Mouse (Mus musculus): Measurements from ENCODE around the gene BC025446. TPM values are rescaled to one million over a fixed set of nuclear protein-coding genes. Genes with fewer than 3 reads are reported as not detected.

Gene BC025446
- polyA plus RNA-seq, 1 experiment from 2014 or later: not detected

GRCm38 (mm10) chr15:75271426-75271825, 55.2 kb downstream of the BC025446 start:
- WGBS: 43% methylated on average over 1 of the region's 1 CpGs
- no peak for ATAC-seq (replicated peaks; ENCODE audit: extremely low read depth, insufficient read depth, low FRiP score)
- no peaks in the 10 kb centered on the region for H3K27me3 ChIP-seq (ENCODE audit: control insufficient read depth, insufficient read depth, low read length)

GRCm38 (mm10) chr15:75271891-75272290, 55.7 kb downstream of the BC025446 start:
- H3K9ac ChIP-seq (ENCODE audit: low read length): no peak overlapping the region
- H3K4me1 ChIP-seq (ENCODE audit: control insufficient read depth, insufficient read depth, low read length): no peaks in the 10 kb centered on the region
- H3K4me2 ChIP-seq (ENCODE audit: low read depth, low read length): no peak overlapping the region
- WGBS: 46% methylated on average over 3 of the region's 3 CpGs
- no peaks in the 10 kb centered on the region for H3K9me3 ChIP-seq (replicated peaks; ENCODE audit: control insufficient read depth, low read length)
- no peaks in the 10 kb centered on the region for H3K27me3 ChIP-seq (ENCODE audit: control insufficient read depth, insufficient read depth, low read length)
- H3K4me3 ChIP-seq (ENCODE audit: low read length): no peak overlapping the region
- H3K36me3 ChIP-seq (ENCODE audit: control insufficient read depth, insufficient read depth): no peaks in the 10 kb centered on the region
- H3K27ac ChIP-seq (ENCODE audit: low read length): no peak overlapping the region
- ATAC-seq (replicated peaks; ENCODE audit: extremely low read depth, insufficient read depth, low FRiP score): no peak

More at GRCm38 (mm10) chr15:75271426-75271825, 55.2 kb downstream of the BC025446 start:
- H3K4me3 ChIP-seq (ENCODE audit: low read length): no peak overlapping the region
- H3K4me2 ChIP-seq (ENCODE audit: low read depth, low read length): no peak overlapping the region
- no peaks in the 10 kb centered on the region for H3K9me3 ChIP-seq (replicated peaks; ENCODE audit: control insufficient read depth, low read length)
- no peaks in the 10 kb centered on the region for H3K36me3 ChIP-seq (ENCODE audit: control insufficient read depth, insufficient read depth)
- H3K27ac ChIP-seq (ENCODE audit: low read length): no peak overlapping the region
- H3K4me1 ChIP-seq (ENCODE audit: control insufficient read depth, insufficient read depth, low read length): no peaks in the 10 kb centered on the region
- H3K9ac ChIP-seq (ENCODE audit: low read length): no peak overlapping the region

Other genes starting within 250 kb of the BC025446 start
- 0.20 TPM in 1 of 2 replicates, not detected in the other for gene Ly6i, start 232.9 kb upstream of the BC025446 start, polyA plus RNA-seq (2015; fragmentation: Nextera tagmentation; extraction: Ambion mirVana)
- 8.1 and 11.4 TPM in 2 replicates for gene Ly6a, start 218.3 kb upstream of the BC025446 start, polyA plus RNA-seq (2015; fragmentation: Nextera tagmentation; extraction: Ambion mirVana)
- gene Ly6c1, start 167.5 kb upstream of the BC025446 start, polyA plus RNA-seq (2015; fragmentation: Nextera tagmentation; extraction: Ambion mirVana): 16.7 and 18.5 TPM in 2 replicates
- gene Ly6c2, start 104.4 kb upstream of the BC025446 start, polyA plus RNA-seq (2015; fragmentation: Nextera tagmentation; extraction: Ambion mirVana): 1.8 and 2.9 TPM in 2 replicates
- gene Ly6g, start 61.1 kb upstream of the BC025446 start, polyA plus RNA-seq (2015; fragmentation: Nextera tagmentation; extraction: Ambion mirVana): 0.51 TPM in 1 of 2 replicates, not detected in the other
- not detected in 2 replicates for gene Ly6f, start 52.0 kb downstream of the BC025446 start, polyA plus RNA-seq (2015; fragmentation: Nextera tagmentation; extraction: Ambion mirVana)

All from heart, embryonic 16.5 days (tissue).